Mouse (Mus musculus): ENCODE results near the gene Rab13. TPM values are rescaled to one million over a fixed set of nuclear protein-coding genes. Genes with fewer than 3 reads are reported as not detected.

The Rab13 gene
- polyA plus RNA-seq, 1 experiment from 2014 or later: 41.5 TPM

DNA sequence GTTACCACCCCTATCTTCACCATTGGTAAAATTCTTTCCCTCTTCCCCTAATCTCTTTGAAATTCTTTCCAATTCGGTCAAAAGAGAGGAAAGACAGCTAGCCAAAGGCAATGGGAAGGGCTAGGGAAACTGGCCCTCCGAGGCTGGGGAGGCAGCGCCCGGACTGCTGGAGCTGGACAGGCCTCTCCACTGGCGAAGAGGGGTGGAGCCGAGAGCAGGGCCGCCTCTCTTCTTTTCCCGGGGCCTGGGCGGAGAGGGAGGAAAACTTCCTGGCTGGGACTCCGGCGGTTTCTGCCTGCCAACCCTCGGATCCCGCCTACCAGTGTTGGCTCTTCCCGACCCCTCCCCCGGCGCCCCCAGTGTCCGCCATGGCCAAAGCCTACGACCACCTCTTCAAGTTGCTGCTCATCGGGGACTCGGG, 7.0 kb downstream of the Rab13 start:
- Histone ChIP-seq H3K4me3 (ENCODE audit: low read length) (peak overlapping the region; percentile 60), H3K27ac (ENCODE audit: low read length) (peak overlapping the region; percentile 96), H3K9me3 (ENCODE audit: control insufficient read depth, low read length) (no peaks in the 10 kb centered on the region), H3K4me2 (ENCODE audit: low read depth, low read length) (peak overlapping the region; percentile 74), H3K36me3 (ENCODE audit: control insufficient read depth, insufficient read depth, low read length) (peaks cover 4% of the 10 kb centered on the region), H3K27me3 (ENCODE audit: control insufficient read depth, insufficient read depth, low read depth, low read length) (no peaks in the 10 kb centered on the region), H3K4me1 (replicated peaks; ENCODE audit: control insufficient read depth, insufficient read depth, low read length) (peaks cover 12% of the 10 kb centered on the region), H3K9ac (ENCODE audit: low read length) (peak overlapping the region; percentile 75)
- under 1% methylated on average over 19 of the region's 20 CpGs for WGBS
- ATAC-seq (ENCODE audit: low read depth): peak; percentile 95

DNA sequence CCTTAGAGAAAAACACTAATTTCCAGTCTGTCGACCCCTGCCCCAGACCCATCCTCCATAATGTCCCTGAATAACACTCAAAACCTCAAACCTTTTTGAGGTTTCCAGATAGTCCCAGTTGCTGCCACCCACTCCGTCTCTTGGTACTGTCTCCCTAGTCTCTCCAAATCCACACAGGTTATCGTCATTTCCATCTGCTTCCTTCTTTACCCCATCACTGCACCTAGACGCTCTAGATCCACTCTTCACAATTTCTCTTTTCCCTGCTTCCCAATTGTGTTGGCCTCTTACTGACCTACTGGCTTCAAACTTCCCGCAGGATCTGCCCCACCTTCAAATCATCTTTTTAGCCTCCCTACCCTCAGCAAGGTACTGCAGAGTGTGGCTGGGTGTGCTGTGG, 7.6 kb downstream of the Rab13 start:
- Histone ChIP-seq H3K9ac (ENCODE audit: low read length) (peak overlapping the region; percentile 75), H3K4me1 (replicated peaks; ENCODE audit: control insufficient read depth, insufficient read depth, low read length) (peaks cover 12% of the 10 kb centered on the region), H3K4me2 (ENCODE audit: low read depth, low read length) (peak overlapping the region; percentile 74), H3K36me3 (ENCODE audit: control insufficient read depth, insufficient read depth, low read length) (peaks cover 7% of the 10 kb centered on the region), H3K27ac (ENCODE audit: low read length) (no peak overlapping the region), H3K9me3 (ENCODE audit: control insufficient read depth, low read length) (no peaks in the 10 kb centered on the region), H3K4me3 (ENCODE audit: low read length) (peak overlapping the region; percentile 60), H3K27me3 (ENCODE audit: control insufficient read depth, insufficient read depth, low read depth, low read length) (no peaks in the 10 kb centered on the region)
- peak; percentile 10; the same call in 1 of the 2 replicates for ATAC-seq (ENCODE audit: low read depth)
- 6% methylated on average over 5 of the region's 5 CpGs for WGBS

DNA sequence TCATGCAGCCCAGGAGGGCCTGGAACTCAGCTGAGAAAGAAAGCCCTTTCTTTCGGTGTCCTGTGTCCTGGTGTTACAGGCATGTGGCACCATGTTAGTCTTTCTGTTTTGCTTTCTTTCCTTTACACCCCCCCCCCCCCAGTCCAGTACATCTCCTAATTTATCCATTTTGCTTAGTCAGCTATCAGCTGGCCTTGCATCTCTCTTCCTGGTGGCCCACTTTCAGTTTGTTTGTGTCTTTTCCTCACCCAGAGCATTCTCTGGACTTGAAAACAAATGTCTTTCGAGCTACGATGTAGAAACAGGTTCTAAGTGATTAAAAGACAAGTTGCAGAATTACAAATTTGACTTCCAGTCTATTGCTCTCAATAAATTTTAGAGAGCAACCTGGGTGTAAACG, 9.0 kb downstream of the Rab13 start:
- no peak overlapping the region for H3K9ac ChIP-seq (ENCODE audit: low read length)
- no peak for ATAC-seq (ENCODE audit: low read depth)
- no peaks in the 10 kb centered on the region for H3K27me3 ChIP-seq (ENCODE audit: control insufficient read depth, insufficient read depth, low read depth, low read length)
- H3K4me3 ChIP-seq (ENCODE audit: low read length): no peak overlapping the region
- WGBS: 84% methylated on average over 4 of the region's 4 CpGs
- H3K9me3 ChIP-seq (ENCODE audit: control insufficient read depth, low read length): no peaks in the 10 kb centered on the region
- H3K4me1 ChIP-seq (replicated peaks; ENCODE audit: control insufficient read depth, insufficient read depth, low read length): peaks cover 12% of the 10 kb centered on the region
- H3K27ac ChIP-seq (ENCODE audit: low read length): no peak overlapping the region
- no peak overlapping the region for H3K4me2 ChIP-seq (ENCODE audit: low read depth, low read length)
- H3K36me3 ChIP-seq (ENCODE audit: control insufficient read depth, insufficient read depth, low read length): peaks cover 10% of the 10 kb centered on the region

DNA sequence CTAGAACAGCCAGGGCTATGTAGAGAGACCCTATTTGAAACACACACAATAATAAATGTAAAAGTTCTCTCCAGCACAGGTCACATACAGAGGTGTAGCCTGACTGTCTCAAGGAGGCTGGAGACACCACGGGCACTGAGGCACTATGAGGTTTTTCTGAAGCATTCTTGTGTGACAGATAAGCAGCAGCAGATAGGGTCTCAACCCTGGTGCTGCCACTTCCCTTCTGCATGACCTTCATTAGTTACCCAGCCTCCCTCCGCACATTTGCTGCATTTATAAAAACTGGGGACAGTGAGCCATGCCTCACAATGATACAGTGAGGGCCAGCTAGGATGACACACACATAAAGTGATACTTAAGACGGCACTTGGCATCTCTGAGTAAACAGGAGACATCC, 9.4 kb downstream of the Rab13 start:
- Histone ChIP-seq H3K4me2 (ENCODE audit: low read depth, low read length) (no peak overlapping the region), H3K4me1 (replicated peaks; ENCODE audit: control insufficient read depth, insufficient read depth, low read length) (peaks cover 12% of the 10 kb centered on the region), H3K9me3 (ENCODE audit: control insufficient read depth, low read length) (no peaks in the 10 kb centered on the region), H3K27me3 (ENCODE audit: control insufficient read depth, insufficient read depth, low read depth, low read length) (no peaks in the 10 kb centered on the region), H3K4me3 (ENCODE audit: low read length) (no peak overlapping the region), H3K27ac (ENCODE audit: low read length) (no peak overlapping the region), H3K36me3 (ENCODE audit: control insufficient read depth, insufficient read depth, low read length) (peaks cover 10% of the 10 kb centered on the region), H3K9ac (ENCODE audit: low read length) (no peak overlapping the region)
- ATAC-seq (ENCODE audit: low read depth): no peak
- WGBS: 55% methylated on average over 3 of the region's 3 CpGs

DNA sequence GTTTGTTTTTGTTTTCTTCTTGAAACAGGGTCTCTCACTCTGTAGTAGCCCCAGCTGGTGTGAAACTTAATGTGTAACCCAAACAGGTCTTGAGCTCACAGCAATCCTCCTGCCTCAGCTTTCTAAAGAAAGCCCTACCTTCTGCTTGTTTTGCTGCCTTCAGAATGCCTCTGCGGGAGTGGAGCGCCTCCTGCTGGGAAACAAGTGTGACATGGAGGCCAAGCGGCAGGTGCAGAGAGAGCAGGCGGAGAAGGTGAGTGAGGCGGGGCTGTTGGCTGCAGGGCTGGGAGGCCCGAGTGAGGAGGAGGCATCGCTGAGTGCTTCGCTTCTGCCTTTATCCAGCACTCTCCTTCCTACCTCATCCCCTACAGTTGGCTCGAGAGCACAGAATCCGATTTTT, 10.8 kb downstream of the Rab13 start:
- Histone ChIP-seq H3K4me1 (replicated peaks; ENCODE audit: control insufficient read depth, insufficient read depth, low read length) (peaks cover 12% of the 10 kb centered on the region), H3K27ac (ENCODE audit: low read length) (no peak overlapping the region), H3K9ac (ENCODE audit: low read length) (no peak overlapping the region), H3K27me3 (ENCODE audit: control insufficient read depth, insufficient read depth, low read depth, low read length) (no peaks in the 10 kb centered on the region), H3K36me3 (ENCODE audit: control insufficient read depth, insufficient read depth, low read length) (peaks cover 10% of the 10 kb centered on the region), H3K4me2 (ENCODE audit: low read depth, low read length) (no peak overlapping the region), H3K4me3 (ENCODE audit: low read length) (no peak overlapping the region), H3K9me3 (ENCODE audit: control insufficient read depth, low read length) (no peaks in the 10 kb centered on the region)
- 79% methylated on average over 10 of the region's 10 CpGs for WGBS
- ATAC-seq (ENCODE audit: low read depth): no peak

DNA sequence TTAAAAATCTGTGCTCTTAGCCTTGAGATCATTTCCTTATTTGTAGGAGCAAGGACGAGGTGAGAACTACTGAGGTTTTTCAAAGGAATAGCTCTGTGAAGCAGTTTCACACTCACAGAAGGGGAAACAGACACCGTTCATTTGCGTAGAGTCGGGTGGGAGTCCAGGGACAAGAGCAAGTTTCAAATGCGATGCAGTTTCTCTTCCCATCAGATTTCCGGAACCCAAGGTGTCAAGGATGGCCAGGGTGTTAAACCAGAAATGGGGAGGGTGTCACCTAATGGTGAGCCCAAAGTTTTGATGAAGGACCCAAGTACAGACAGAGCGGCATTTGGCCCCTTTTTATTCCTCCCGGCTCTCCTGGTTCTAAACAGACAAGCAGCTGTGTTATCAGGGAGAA, 17.6 kb downstream of the Rab13 start:
- H3K27ac ChIP-seq (ENCODE audit: low read length): peak overlapping the region; percentile 51; the same call in 1 of the 2 replicates
- H3K4me2 ChIP-seq (ENCODE audit: low read depth, low read length): peak overlapping the region; percentile 84
- 10% methylated on average over 8 of the region's 8 CpGs for WGBS
- peaks cover 13% of the 10 kb centered on the region for H3K36me3 ChIP-seq (ENCODE audit: control insufficient read depth, insufficient read depth, low read length)
- no peaks in the 10 kb centered on the region for H3K27me3 ChIP-seq (ENCODE audit: control insufficient read depth, insufficient read depth, low read depth, low read length)
- no peak for ATAC-seq (ENCODE audit: low read depth)
- H3K9ac ChIP-seq (ENCODE audit: low read length): peak overlapping the region; percentile 81
- H3K4me1 ChIP-seq (replicated peaks; ENCODE audit: control insufficient read depth, insufficient read depth, low read length): peaks cover 5% of the 10 kb centered on the region; the same call in 1 of the 2 replicates
- peak overlapping the region; percentile 73 for H3K4me3 ChIP-seq (ENCODE audit: low read length)
- no peaks in the 10 kb centered on the region for H3K9me3 ChIP-seq (ENCODE audit: control insufficient read depth, low read length)

DNA sequence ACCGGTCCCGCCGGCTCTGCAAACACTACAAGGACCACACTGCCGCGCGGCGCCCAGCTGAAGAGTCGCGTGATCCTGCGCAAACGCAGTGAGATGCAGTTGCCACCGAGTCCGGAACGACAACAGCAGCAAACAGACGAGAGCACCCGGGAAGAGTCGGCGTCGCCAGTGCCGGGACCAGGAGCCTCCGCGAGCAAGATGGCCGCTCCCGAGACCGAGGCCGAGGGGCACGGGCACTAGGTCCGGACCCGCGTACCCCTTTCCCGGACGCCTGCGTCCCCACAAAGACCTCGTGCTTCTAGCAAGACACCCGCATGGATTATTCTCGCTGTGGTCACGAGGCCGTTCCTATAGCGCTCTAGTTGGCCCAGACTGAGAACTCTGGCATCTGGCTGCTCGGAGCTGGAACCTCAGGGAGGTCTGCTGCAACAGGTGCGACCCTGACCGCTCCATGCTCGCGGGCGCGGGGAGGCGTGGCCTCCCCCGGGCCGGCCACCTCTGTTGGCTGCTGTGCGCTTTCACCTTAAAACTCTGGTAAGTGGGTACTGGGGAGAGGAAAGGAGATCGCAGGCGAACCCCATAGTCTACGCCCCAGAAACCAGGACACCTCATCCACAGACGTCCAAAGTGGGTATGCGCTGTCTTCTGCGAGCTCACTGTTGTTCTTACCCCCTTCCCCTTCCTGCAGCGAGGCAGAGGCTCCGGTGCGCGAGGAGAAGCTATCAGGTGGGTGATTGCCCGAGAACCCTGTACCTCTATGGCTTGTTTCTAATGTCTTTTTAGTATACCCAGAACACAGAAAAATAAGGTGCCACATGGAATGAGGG, 18.2 kb downstream of the Rab13 start, which contains the start of gene Jtb:
Jtb (plus strand) TSS at position 91 of the 827 bp plus-strand sequence.
- H3K9me3 ChIP-seq (ENCODE audit: control insufficient read depth, low read length): no peaks in the 10 kb centered on the region
- H3K4me3 ChIP-seq (ENCODE audit: low read length): peak within 1 kb of the TSS; percentile 73
- WGBS: under 1% methylated on average over 61 of the region's 61 CpGs
- peak within 1 kb of the TSS; percentile 84 for H3K4me2 ChIP-seq (ENCODE audit: low read depth, low read length)
- ATAC-seq (ENCODE audit: low read depth): peak; percentile 98
- H3K36me3 ChIP-seq (ENCODE audit: control insufficient read depth, insufficient read depth, low read length): peaks cover 10% of the 10 kb centered on the region
- no peaks in the 10 kb centered on the region for H3K27me3 ChIP-seq (ENCODE audit: control insufficient read depth, insufficient read depth, low read depth, low read length)
- H3K27ac ChIP-seq (ENCODE audit: low read length): peak within 1 kb of the TSS; percentile 91
- peak within 1 kb of the TSS; percentile 81 for H3K9ac ChIP-seq (ENCODE audit: low read length)
- H3K4me1 ChIP-seq (replicated peaks; ENCODE audit: control insufficient read depth, insufficient read depth, low read length): peaks cover 5% of the 10 kb centered on the region; the same call in 1 of the 2 replicates

DNA sequence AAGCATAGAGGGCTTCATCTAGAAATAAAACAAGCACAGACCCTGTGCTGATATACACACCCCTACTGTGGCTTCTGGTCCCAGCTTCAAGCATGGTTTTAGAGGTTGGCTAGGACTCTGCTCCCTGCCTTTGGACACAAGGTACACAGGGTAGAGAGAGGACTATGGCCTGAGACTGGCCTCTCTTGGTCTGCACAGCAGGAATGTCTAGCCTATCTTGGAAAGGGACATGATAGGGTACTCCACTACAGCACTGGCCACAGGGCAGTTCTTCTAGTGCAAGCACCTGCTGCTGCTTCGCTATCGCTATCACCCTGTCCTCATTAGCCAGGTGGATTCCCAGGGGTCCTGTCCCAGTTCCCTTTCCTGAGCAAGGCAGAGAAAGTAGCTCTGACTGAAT, 27.8 kb downstream of the Rab13 start:
- ATAC-seq (ENCODE audit: low read depth): no peak
- Histone ChIP-seq H3K27ac (ENCODE audit: low read length) (no peak overlapping the region), H3K9ac (ENCODE audit: low read length) (no peak overlapping the region), H3K36me3 (ENCODE audit: control insufficient read depth, insufficient read depth, low read length) (no peaks in the 10 kb centered on the region), H3K4me2 (ENCODE audit: low read depth, low read length) (no peak overlapping the region), H3K4me3 (ENCODE audit: low read length) (no peak overlapping the region), H3K4me1 (replicated peaks; ENCODE audit: control insufficient read depth, insufficient read depth, low read length) (peaks cover 4% of the 10 kb centered on the region; the same call in 1 of the 2 replicates), H3K27me3 (ENCODE audit: control insufficient read depth, insufficient read depth, low read depth, low read length) (no peaks in the 10 kb centered on the region), H3K9me3 (ENCODE audit: control insufficient read depth, low read length) (no peaks in the 10 kb centered on the region)
- 93% methylated on average over 2 of the region's 2 CpGs for WGBS

DNA sequence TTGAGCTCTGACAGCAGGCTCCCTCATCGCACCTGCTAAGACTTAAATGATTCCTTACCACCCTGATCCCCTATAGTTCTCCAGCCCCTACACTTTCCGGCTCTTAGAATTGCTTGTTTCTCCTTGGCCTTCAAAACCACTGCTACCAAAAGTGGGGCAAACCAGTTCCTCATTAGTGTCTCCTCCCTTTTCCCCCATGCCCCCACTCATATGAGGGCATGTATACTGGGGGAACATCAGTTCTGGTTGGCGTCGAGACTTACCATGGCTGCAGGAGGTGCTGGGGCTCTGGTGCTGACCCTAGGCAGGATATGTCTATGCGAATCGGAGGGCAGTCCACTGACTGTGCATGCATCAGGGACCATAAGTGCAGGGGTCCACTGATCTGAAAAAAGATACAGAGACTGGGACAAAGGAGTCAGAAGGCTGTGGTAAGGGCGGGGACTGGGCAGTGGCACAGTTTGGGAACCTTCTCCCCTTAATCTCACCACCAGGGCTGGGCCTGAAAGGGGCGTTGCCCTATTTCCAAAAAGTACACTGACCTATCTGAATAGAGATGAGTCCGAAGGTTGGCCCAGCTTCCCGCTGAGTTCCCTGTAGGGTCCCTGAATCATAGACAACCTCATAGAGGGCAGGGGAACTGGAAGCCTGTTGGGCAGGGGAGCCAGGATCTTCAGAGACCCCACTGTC, 28.3 kb downstream of the Rab13 start:
- no peaks in the 10 kb centered on the region for H3K9me3 ChIP-seq (ENCODE audit: control insufficient read depth, low read length)
- 83% methylated on average over 10 of the region's 10 CpGs for WGBS
- H3K4me1 ChIP-seq (replicated peaks; ENCODE audit: control insufficient read depth, insufficient read depth, low read length): peaks cover 4% of the 10 kb centered on the region; the same call in 1 of the 2 replicates
- no peak overlapping the region for H3K9ac ChIP-seq (ENCODE audit: low read length)
- H3K36me3 ChIP-seq (ENCODE audit: control insufficient read depth, insufficient read depth, low read length): no peaks in the 10 kb centered on the region
- H3K27me3 ChIP-seq (ENCODE audit: control insufficient read depth, insufficient read depth, low read depth, low read length): no peaks in the 10 kb centered on the region
- H3K4me2 ChIP-seq (ENCODE audit: low read depth, low read length): no peak overlapping the region
- ATAC-seq (ENCODE audit: low read depth): no peak
- H3K4me3 ChIP-seq (ENCODE audit: low read length): no peak overlapping the region
- H3K27ac ChIP-seq (ENCODE audit: low read length): no peak overlapping the region
